Mouse (Mus musculus) forelimb bud, embryonic 11.5 days (tissue): Measurements from ENCODE around the gene Lpo.

Source experiments
- DNase-seq: peaks from one replicate; pipeline ENCODE4 v3.0.0-alpha.2; 2012; ENCODE audit warnings: low read depth, low spot score

Lpo gene

GRCm38 (mm10) chr11:87758957-87759608 is 69.0 kb downstream of the Lpo start:
- no peak for DNase-seq

- no peak for DNase-seq
Measured at GRCm38 (mm10) chr11:87758161-87758911, 69.8 kb downstream of the Lpo start.

GRCm38 (mm10) chr11:87757001-87757954 is 70.8 kb downstream of the Lpo start:
- DNase-seq, result no peak
